Mouse (Mus musculus) megakaryocyte-erythroid progenitor cell, adult 5 weeks (primary cell): ENCODE measurements around the gene Bpifa2. TPM values are rescaled to one million over a fixed set of nuclear protein-coding genes. Genes with fewer than 3 reads are reported as not detected.

Experiments used
- polyA plus RNA-seq: library from polyadenylated mRNA; stranded (reverse); fragments of >175 nt; gene quantifications from 2 replicates; pipeline ENCODE4 v1.2.3, GENCODE M21; 2012

Gene Bpifa2
- not detected in 2 replicates for polyA plus RNA-seq

DNA sequence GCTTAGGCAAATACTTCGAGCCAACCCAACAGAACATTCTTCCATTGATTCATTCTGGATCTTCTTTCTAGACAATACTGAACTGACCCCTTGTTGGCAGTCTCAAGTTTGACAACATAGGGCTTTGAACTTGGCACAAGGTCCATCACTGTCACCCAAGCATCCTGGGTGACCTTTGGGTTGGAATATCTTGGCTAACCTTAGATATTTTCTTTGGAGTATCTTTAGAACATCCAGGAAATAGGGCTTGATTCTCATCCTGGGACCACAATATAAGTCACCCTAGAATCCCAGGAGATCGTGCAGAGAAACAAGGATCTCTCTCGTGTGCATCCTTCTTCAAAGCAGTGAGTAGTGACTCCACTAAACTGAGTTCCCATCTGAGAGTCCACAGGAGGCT, at the start of gene Bpifa2:
Bpifa2 (plus strand) TSS at position 301 of the 400 bp plus-strand sequence.

DNA sequence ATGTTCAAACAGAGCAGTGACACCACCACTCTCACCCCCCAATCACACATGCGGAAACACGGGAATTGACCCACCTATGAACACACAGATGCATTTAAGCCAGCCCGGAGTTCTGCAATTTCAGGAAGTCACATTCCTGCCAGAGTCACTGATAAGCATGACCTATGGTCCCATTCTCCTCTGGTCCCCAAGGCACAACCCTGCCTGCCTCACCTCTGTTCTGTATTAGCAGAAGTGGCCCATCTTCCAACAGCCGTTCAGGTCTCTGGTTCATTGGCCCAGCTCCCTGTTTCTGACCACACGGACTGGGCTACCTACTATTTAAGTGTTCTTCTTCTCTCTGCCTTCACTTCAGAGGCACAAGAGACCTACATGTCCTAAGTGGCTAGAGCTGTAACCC, 33.5 kb upstream of the Bpifa2 start, which contains the start of gene Bpifa6:
Bpifa6 (plus strand) TSS at position 364 of the 400 bp plus-strand sequence.

Other genes with a start within 250 kb of the Bpifa2 start
- gene Efcab8, start 228.3 kb upstream of the Bpifa2 start, polyA plus RNA-seq, result 0.21 TPM in 1 of 2 replicates, not detected in the other
- not detected in 2 replicates for gene Sun5, start 137.2 kb upstream of the Bpifa2 start, polyA plus RNA-seq
- gene Bpifb2, start 133.2 kb upstream of the Bpifa2 start, polyA plus RNA-seq, result 0.18 TPM in 1 of 2 replicates, not detected in the other
- not detected in 2 replicates for gene Bpifb6, start 107.9 kb upstream of the Bpifa2 start, polyA plus RNA-seq
- not detected in 2 replicates for gene Bpifb3, start 90.0 kb upstream of the Bpifa2 start, polyA plus RNA-seq
- gene Bpifb4, start 70.1 kb upstream of the Bpifa2 start, polyA plus RNA-seq, result not detected in 2 replicates
- gene Bpifa6, start 33.3 kb upstream of the Bpifa2 start, polyA plus RNA-seq, result not detected in 2 replicates
- not detected in 2 replicates for gene Bpifa3, start 122.1 kb downstream of the Bpifa2 start, polyA plus RNA-seq
- gene Bpifa1, start 134.6 kb downstream of the Bpifa2 start, polyA plus RNA-seq, result not detected in 2 replicates
- not detected in 2 replicates for gene Bpifa5, start 154.3 kb downstream of the Bpifa2 start, polyA plus RNA-seq
- not detected in 2 replicates for gene Bpifb1, start 182.6 kb downstream of the Bpifa2 start, polyA plus RNA-seq
- 0.13 and 0.18 TPM in 2 replicates for gene Bpifb5, start 215.5 kb downstream of the Bpifa2 start, polyA plus RNA-seq
- not detected in 2 replicates for gene Bpifb9a, start 249.6 kb downstream of the Bpifa2 start, polyA plus RNA-seq